In genomic region chr9:122091782-122092228, GRCm38 (mm10) we compare ENCODE assay signal across 15 mouse cellular contexts. TPM values are rescaled to one million over a fixed set of nuclear protein-coding genes. Genes with fewer than 3 reads are reported as not detected.
DNase-seq lines count a peak whose midpoint lies in the region; ATAC-seq lines count a peak whose summit lies in the region.
"Had no signal": no experiment of that assay in that cellular context is flagged by ENCODE, and none has a peak within 500 bp of the region (broad histone marks: within the 10 kb centered on the region; RNA-seq: fewer than 3 reads in every experiment).

No protein-coding gene starts in this region.

- no peaks in the 10 kb centered on the region for H3K36me3 ChIP-seq in heart, embryonic 15.5 days
- H3K36me3 ChIP-seq in midbrain, embryonic 15.5 days (replicated peaks) = no peaks in the 10 kb centered on the region
- H3K36me3 ChIP-seq: embryonic facial prominence, embryonic 13.5 days; liver, embryonic 15.5 days; midbrain, embryonic 10.5 days had no signal

- H3K9ac ChIP-seq in heart, embryonic 15.5 days = no peak overlapping the region
- no peak overlapping the region for H3K9ac ChIP-seq in midbrain, embryonic 15.5 days
- H3K9ac ChIP-seq: embryonic facial prominence, embryonic 13.5 days; forebrain, embryonic 13.5 days; liver, embryonic 15.5 days had no signal

- no peak overlapping the region for H3K4me2 ChIP-seq in heart, embryonic 15.5 days
- no peak overlapping the region for H3K4me2 ChIP-seq in midbrain, embryonic 15.5 days
- H3K4me2 ChIP-seq: embryonic facial prominence, embryonic 13.5 days; forebrain, embryonic 13.5 days; liver, embryonic 15.5 days had no signal

- no peaks in the 10 kb centered on the region for H3K9me3 ChIP-seq in heart, embryonic 15.5 days (replicated peaks)
- H3K9me3 ChIP-seq in midbrain, embryonic 15.5 days = no peaks in the 10 kb centered on the region
- H3K9me3 ChIP-seq: embryonic facial prominence, embryonic 13.5 days; forebrain, embryonic 13.5 days; liver, embryonic 15.5 days; midbrain, embryonic 10.5 days had no signal

- WGBS in heart, embryonic 15.5 days = 51% methylated on average over 5 of the region's 5 CpGs
- WGBS in midbrain, embryonic 15.5 days = 69% methylated on average over 5 of the region's 5 CpGs

- H3K27me3 ChIP-seq in heart, embryonic 15.5 days = no peaks in the 10 kb centered on the region
- no peaks in the 10 kb centered on the region for H3K27me3 ChIP-seq in midbrain, embryonic 15.5 days (replicated peaks)
- H3K27me3 ChIP-seq: embryonic facial prominence, embryonic 13.5 days; forebrain, embryonic 13.5 days; liver, embryonic 15.5 days had no signal

- ATAC-seq in heart, embryonic 15.5 days (replicated peaks; ENCODE audit: insufficient number of reproducible peaks, insufficient read depth, low FRiP score, low read depth) = no peak
- no peak for ATAC-seq in midbrain, embryonic 15.5 days (replicated peaks)
- ATAC-seq: forebrain, embryonic 13.5 days had no signal

- no peak for DNase-seq in heart, postnatal 25 days (ENCODE audit: low spot score)
- peak; percentile 13 for DNase-seq in CD4-positive, CD25-positive, alpha-beta regulatory T cell, adult 2 months (ENCODE audit: low read depth, low spot score)
- DNase-seq in heart, postnatal 10 days = peak; percentile 18 to 34
- DNase-seq in lung, postnatal 25 days (ENCODE audit: low spot score) = peak; percentile 76
- no peak for DNase-seq in spleen, adult 18-20 months
- DNase-seq in kidney, postnatal 10 days = no peak
- DNase-seq: cerebellum, adult 11-12 months; kidney, adult 11 months; right cerebral cortex, postnatal 14 days had no signal

- intact Hi-C loops in heart, postnatal 25 days (cut with DNase I) = no loop called here
- intact Hi-C loops in heart, postnatal 10 days (cut with DNase I) = no loop called here

- 0 out of 2 replicates have a peak, but pooled peaks cover 6% of the 10 kb centered on the region for H3K4me1 ChIP-seq in heart, embryonic 15.5 days (replicated peaks)
- no peaks in the 10 kb centered on the region for H3K4me1 ChIP-seq in midbrain, embryonic 15.5 days
- H3K4me1 ChIP-seq: forebrain, embryonic 13.5 days; liver, embryonic 15.5 days had no signal

- H3K27ac ChIP-seq in heart, embryonic 15.5 days = peak overlapping the region; percentile 37
- no peak overlapping the region for H3K27ac ChIP-seq in midbrain, embryonic 15.5 days
- H3K27ac ChIP-seq: embryonic facial prominence, embryonic 13.5 days; forebrain, embryonic 13.5 days; liver, embryonic 15.5 days; midbrain, embryonic 10.5 days had no signal

- no peak overlapping the region for H3K4me3 ChIP-seq in heart, embryonic 15.5 days
- H3K4me3 ChIP-seq in midbrain, embryonic 15.5 days = no peak overlapping the region
- H3K4me3 ChIP-seq: embryonic facial prominence, embryonic 13.5 days; forebrain, embryonic 13.5 days; liver, embryonic 15.5 days; midbrain, embryonic 10.5 days had no signal

RNA-seq across cellular contexts. Expression of gene Snrk, which starts 25.3 kb away (rescaled TPM):
- 47.3 and 49.9 TPM in 2 replicates for polyA plus RNA-seq in heart, embryonic 15.5 days (2015; fragmentation: Nextera tagmentation; extraction: Ambion mirVana)
- total RNA-seq in heart, postnatal 25 days (2021) = 100 to 1,000 TPM; 127 to 163 TPM
- 100 to 1,000 TPM; 133 to 167 TPM for total RNA-seq in heart, postnatal 10 days (2021)
- polyA plus RNA-seq in midbrain, embryonic 15.5 days (2015; fragmentation: Nextera tagmentation; extraction: Ambion mirVana) = 79.8 and 103 TPM in 2 replicates

Comparison
In these comparisons a context has a peak if more than half of its experiments do, and no peak if none do; other contexts are left out.
1. DNase-seq: peak in CD4-positive, CD25-positive, alpha-beta regulatory T cell, adult 2 months (single experiment), heart, postnatal 10 days (2 of 2) and lung, postnatal 25 days (single experiment); none in heart, postnatal 25 days (single experiment), spleen, adult 18-20 months (0 of 2) and kidney, postnatal 10 days (single experiment).